Mouse (Mus musculus) neutrophil, adult 5-6 weeks (primary cell): ENCODE results near the gene 2310022A10Rik. TPM values are rescaled to one million over a fixed set of nuclear protein-coding genes. Genes with fewer than 3 reads are reported as not detected.

Experiments
- ATAC-seq: fragments of 151-379, 151-347 bp; 2 replicates; pipeline ENCODE4 v1.8.0; 2017; ENCODE audit warnings: mild to moderate bottlenecking, moderate TSS enrichment; ENCODE audit not compliant: insufficient number of reproducible peaks, poor library complexity, low FRiP score, severe bottlenecking; ENCODE audit errors: extremely low read depth
- total RNA-seq: library from RNA; stranded (forward); fragments of 200-1000 nt; gene quantifications from 2 replicates; pipeline ENCODE4 v1.2.3, GENCODE M21; 2017

2310022A10Rik gene
- total RNA-seq, 1 experiment from 2014 or later, result 8.7 TPM

DNA sequence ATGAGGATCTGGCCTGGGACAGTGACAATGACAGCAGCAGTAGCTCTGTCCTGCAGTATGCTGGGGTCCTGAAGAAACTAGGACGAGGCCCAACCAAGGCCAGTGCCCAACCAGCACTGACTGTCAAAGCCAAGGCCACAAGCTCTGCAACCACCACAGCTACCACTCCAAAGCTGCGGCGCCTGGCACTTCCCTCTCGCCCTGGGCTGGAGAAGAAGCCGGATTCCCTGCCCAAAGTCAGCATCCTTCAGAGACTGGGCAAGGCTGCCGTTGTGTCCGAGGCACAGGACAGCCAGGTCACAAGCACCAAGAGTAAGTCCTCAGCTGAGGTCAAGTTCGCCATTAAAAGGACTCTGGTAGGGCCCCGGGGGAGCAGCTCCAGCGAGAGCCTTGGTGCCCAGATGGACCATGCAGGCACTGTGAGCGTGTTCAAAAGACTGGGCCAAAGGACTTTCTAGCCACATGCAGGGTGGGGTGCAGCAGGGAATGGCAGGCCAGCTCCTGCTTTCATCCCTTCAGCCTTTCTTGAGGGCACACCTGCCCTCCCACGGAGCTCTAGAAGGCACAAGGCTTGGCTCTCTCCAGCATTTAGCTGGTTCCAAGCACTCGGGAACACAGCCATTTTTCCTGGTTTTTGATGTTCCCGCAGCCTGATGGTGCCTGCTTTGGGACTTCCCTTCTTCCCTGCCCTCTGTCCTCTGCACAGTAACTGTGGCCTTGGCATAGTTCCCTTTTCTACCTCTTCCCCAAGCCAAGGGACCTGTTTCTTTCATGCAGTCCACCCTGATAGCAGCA, 27.5 kb downstream of the 2310022A10Rik start:
- no peak for ATAC-seq

DNA sequence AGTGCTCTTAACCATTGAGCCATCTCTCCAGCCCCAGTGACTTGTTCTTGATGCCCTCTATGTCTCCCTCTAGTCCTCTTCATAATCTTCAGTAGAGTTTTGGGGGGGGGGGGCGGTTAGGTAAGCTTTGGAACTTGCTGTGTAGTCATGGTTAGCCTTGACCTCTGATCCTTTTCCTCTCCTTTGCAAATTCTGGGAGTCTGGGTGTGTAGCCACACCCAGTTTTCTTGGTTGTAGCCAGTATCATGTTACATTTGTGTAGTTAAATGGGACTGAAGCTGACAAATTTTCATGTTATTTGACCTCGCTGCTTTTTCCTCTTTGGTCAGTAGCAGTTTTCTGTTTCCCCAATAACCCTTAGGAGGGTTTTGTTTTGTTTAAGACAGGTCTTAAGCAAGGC, 33.8 kb downstream of the 2310022A10Rik start:
- ATAC-seq, result no peak

DNA sequence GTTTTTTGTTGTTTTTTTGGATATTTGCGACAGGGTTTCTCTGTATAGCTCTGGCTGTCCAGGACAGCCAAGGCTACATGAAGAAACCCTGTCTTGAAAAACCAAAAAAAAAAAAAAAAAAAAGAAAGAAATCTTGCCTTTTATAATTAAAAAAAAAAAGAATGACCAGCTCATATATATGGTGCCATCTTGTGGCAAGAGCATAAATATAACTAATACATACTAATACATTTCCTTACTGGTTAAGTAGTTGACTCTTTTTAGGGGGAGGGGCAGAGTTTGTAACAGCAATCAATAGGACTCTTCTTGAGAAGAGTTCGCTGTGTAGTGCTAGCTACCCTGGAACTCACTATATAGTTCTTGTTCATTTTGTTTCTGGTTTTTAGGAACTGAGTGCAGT, 34.7 kb downstream of the 2310022A10Rik start:
- no peak for ATAC-seq

DNA sequence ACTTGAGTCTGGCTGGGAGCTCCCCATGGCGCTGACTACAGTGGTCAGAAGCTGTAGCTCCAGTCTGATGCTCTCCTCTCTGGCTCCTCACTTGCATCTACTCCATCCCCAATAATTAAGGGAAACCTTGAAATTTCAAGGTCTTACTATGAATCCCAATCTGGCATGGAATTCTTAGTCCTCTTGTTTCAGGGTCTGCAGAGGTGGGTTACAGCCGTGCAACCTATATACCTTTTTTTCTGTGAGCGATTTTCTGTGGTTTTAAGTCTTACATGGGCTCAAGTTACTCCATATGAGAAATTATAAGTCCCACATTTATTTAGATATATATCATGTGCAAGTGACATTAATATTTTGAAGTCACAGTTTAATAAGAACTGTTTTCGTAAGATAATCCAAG, 37.1 kb downstream of the 2310022A10Rik start:
- no peak for ATAC-seq

DNA sequence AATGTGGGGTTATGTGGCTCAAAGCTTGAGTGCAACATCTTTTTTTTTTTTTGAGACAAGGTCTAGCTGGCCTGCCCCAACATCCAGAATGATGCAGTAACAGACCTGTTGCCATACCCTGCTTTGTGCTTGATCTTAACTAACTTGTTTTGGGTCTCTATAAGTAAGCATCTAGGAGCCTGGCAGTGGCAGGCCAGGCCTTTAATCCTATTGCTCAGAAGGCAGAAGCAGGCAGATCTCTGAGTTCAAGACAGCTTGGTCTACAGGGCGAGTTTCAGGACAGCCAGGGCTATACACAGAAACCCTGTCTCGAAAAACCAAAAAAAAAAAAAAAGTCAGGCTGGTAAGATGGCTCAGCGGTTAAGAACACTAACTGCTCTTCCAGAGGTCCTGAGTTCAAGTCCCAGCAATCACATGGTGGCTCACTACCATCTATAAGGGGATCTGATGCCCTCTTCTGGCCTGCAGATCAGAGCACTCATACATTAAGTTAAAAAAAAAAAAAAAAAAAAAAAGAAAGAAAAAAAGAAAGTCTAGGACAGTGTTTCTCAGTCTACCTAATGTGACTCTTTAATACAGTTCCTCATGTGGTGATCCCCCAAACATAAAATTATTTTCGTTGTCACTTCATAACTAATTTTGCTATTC, 37.7 kb downstream of the 2310022A10Rik start:
- no peak for ATAC-seq

DNA sequence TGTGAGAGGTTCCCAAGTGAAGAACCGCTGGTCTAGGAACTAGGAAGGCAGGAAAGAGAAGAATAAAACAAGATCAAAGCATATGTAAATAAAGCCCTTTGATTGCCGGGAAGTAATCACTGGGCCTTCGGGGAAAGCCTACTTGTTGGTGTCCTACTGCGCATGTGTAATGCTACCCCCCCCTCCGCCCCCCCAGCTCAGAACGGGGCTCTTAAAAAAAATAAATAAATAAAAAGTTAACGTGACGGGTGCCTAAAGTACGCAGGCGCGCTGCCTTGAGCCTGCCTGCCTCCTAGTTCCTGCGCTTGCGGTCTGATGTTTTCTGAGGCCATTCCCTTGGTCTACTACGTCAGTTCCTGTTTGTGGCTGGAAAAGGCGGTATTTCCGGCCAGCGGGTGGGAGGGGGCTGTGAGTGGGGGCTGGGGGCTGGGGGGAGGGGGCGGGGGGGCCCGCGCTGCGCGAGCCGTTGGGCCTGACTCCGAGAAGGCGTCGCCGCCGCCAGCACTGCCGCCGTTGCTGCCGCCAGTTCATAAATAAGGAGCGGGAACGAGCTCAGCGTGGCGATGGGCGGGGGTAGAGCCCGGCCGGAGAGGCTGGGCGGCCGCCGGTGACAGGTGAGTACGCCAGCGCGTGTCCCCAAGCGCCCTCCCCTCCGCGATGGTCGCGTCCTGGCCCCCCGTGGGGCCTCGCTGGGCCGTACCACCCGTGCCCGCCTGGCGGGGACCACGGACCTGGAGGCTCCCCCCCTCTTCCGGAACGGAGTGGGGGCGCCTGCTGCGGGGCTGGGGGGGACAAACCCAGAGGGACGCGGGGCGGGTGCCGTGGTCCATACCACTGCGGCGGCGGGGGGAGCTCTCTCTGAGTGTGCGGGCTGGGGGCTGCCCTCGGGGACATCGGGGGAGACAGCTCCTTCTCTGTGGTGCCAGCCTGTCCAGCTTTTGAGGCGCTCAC, 38.5 kb downstream of the 2310022A10Rik start, which contains the start of gene Akt2:
Akt2 (plus strand) TSS at position 287 of the 951 bp plus-strand sequence.
- ATAC-seq, result peak; percentile 88

DNA sequence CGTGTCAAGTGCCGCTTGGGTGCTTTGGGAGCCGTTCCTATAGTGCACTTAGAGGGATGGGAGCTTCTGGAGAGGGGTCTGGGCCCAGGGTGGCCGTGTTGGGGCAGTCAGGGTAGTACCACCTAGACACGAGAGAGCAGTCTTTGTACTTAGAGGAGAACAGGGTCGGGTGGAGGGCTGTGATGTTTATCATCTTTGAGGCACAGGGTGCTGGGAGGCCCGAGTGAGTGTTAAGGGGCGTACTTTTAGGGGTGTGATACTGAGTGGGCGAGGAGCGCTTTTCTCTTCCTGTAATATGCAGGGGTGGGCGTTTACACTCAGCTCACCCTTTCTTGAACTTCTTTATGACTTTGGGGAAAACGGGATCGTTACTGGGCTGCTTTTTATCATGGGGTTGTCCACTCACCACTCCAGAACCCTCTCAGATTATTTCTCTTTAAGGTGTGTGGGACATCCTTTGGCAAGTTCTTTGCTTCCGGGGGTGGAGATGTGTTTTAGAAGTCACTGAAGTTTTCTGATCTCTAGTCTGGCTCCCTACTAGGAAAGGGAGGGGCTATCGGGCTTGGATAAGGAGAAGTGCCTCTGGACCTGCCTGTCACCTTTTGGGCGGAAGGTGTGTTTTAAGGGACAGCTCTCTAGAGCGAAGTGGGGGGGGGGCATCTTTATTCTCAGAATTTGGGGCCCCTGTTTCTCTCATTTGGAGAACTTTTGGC, 39.3 kb downstream of the 2310022A10Rik start:
- peak; percentile 7; the same call in 1 of the 2 replicates for ATAC-seq

DNA sequence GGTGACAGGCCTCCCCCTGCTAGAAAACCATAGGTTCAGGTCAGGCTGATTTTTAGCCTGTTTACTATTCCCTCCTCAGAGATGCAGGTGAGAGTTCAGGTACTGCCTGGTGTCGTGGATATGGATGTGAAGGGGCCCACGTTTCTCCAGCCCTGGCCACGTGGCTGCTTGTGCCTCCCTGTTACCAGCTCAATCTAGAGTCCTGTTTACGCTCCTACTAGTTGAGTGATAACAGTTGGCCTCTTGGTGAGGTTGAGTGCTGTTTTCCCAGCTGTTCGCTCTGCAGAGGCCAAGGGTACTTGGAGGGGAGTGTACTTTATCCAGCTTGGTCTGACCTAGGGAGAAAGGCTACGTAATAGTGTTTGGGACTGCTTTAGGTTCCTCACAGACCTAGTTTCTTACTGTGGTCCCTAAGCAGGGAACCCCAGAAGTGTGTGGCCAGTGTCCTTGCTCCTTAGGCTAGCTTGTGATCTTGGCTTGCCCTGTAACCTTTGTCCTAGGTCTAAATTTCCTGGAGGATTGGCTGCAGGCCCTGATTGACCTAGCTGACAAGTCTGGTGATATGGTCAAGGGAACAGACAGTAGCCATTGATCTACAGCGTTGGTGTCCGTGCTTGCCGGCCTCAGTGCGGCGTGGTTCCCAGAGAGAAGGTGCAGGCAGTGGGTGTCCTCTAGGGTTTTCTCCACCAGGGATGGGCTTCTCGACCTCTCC, 40.1 kb downstream of the 2310022A10Rik start:
- ATAC-seq, result no peak

DNA sequence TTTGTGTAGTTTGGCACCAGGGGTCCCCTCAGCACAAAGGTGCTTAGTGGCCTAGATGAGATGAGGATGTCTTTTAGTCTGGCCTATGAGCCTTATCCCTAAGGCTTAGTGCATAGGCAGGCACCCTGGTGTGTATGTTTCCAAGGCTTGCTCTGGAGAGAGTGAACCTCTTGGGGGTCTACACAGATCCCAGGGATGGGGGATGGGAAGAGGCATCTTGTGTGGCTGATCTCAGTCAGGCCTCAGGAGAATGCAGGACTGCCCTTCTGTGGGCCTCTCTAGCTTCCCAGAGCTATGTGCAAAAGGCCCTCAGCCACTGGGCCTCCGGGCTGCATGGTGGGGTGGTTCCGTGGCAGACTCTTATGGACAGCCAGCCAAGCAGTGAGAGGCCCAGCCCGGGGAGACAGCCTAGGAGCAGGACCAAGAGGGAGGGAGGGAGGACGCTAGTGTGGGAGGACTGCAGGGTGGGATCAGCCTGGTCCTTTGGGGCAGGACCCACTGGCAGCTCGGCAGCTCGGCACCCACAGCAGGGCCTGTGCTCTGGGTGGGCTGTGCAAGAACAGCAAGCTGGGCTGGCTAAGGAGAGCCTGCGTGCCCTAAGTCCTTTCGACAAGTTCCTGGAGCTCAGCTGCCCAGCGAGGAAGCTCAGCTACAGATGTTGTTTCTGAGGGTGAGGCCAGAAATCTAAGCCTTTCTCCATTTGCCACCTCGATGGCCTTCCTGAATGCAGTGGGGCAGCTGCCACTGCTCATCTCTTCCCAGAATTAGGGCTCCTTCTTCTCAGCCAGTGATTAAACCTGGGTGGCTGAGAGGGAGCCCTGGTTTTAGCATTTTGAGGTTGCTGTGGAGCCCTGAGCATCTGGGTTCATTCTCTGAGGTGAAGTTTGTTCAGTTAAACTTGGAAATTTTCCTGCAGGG, 43.8 kb downstream of the 2310022A10Rik start:
- no peak for ATAC-seq

DNA sequence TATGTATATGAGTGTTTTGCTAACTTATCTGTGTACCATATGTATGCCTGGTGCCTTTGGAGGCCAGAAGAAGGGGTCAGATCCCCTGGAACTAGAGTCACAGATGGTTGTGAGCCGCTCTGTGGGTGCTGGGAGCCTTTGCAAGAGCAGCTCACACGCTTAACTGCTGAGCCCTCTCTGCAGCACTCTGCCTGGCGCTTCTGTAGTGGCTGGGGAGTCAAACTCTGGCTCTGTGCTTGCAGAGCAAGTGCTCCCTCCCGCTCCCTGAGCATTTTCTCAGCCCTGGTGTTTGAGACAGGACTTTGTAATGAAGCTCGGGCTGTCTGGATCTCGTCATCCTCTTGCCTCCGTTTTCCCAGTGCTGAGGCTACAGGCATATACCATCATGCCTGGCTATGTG, 45.0 kb downstream of the 2310022A10Rik start:
- ATAC-seq, result no peak

DNA sequence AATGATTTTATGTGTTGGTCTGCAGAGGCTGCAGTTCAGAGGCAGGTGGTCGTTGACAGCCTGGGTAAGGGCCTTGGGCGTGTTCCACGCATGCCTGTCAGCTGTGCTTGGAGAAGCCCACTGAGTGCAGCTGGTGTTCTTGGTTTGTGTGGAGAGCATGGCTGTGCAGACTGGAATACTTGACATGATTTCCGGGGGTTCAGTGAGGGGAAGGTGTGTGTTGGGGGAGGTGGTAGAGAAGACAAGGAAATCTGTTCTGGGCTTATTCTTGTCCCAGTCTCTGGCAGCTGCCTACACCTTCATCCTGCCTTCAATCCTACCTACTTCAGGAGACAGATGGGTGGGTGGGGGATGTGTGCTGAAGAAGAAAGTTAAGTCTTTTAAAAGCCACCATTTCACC, 48.6 kb downstream of the 2310022A10Rik start:
- ATAC-seq, result no peak

DNA sequence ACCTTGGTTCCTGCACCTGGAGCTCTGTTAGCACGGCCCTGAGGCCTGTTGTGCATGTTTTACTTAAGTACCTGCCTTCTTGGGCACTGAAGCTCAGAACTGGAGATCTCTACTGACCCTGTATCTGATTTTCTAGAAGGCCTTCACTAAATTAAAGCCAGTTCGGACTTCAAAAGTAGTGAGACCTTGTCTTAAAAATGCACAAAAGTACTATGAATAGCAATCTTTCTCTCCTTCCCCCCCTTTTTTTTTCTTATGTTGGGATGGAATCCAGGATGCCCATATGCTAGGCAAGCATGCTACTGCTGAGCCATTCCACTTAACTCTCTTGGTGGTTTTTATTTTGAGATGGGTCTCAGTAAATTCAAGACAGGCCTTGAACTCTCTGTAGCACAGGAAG, 49.1 kb downstream of the 2310022A10Rik start:
- no peak for ATAC-seq

DNA sequence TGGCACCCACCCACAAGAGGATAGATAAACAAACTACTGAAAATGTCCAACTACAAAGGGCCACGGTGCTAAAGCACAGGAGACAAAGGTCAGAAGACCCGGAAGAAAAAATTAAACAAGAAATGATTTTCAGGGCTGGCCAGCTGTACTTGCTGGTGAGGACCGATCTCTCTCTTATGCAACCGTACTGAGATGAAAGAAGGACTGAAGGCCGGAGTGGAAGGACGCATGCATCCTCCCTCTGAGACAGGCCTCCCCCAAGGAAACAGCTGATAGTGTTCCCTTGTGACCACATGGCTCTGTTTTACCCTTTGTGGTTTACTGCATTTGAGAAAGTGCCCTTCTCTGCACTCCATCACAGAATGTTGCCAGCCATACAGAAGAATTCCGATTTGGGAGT, 49.8 kb downstream of the 2310022A10Rik start:
- ATAC-seq, result no peak

DNA sequence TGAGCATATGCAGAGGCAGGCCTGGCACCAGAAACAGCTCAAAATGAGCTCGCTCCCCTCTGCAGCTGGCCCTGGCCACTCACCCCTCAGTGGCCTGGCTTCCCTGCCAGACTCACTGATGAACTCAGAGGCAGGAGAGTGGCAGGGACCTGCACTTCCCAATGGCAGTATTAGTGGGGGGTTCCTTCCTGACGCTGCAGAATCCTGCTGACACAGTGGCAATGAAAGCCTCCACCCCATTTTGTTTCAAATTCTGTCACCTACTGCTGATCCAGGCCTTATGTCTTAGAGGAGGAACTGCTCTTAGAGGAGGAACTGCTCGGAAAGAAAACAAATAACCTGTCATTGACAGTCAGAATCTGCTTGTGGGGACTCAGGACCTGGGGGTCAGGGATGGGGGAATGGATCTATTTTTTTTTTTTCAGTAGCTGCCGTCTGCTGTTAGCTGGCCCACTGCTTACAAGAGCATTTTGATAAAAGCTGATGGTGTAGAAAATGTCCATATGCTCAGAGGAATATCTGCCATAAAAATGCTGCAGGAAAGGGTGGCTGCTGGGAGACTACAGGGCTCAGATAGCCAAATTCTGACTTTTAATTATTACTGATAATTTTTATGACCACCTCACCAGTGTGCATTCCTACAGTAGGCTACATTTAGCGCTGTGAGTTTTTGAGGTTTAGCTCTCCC, 51.8 kb downstream of the 2310022A10Rik start:
- ATAC-seq, result no peak

DNA sequence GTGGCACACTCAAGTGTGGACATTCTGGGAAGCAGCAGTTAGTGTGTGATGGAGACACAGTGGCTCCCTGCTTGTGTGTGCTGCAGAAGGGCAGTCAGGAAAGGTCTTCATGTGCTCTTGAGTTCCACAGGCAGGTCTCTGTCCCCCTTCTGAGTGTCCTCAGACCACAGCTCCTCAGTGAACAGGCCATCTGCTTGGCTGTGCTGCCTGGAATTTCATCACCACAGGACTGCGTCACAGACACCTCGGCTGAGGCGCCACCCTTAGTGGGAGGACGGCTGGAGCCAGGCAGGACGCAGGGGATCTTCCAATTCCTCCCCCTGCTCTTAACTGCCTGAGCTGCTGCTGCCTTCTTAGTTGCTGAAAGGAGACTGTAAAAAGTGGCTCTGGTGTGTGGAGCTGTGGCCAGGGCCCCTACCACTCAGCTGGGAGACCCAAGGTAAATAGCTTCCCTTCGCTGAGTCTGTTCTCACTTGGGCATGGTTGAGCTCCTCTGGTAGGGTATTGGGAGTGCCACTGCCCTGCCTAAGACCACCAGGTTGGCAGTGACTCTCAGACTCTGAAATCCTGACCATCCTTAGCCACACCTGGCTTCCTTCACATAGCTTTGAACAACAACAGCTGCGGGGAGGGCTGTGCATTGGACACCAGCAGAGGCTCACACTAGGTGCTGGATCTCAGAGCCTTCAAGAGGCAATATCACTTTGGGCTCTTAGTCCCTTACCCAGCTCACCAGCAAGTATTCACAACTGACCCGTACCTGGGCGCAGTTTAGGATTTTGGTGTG, 52.7 kb downstream of the 2310022A10Rik start:
- no peak for ATAC-seq
